ENCODE assay signal across 8 mouse cellular contexts in genomic region chr19:47853951-47854795, GRCm38 (mm10). TPM values are rescaled to one million over a fixed set of nuclear protein-coding genes. Genes with fewer than 3 reads are reported as not detected.
DNase-seq lines count a peak whose midpoint lies in the region; ATAC-seq and TF ChIP-seq lines count a peak whose summit lies in the region.

No protein-coding gene starts in this region.

- ATAC-seq in forebrain, embryonic 13.5 days = peak; percentile 77
- peak; percentile 79 for ATAC-seq in midbrain, embryonic 16.5 days

- H3K4me1 ChIP-seq in kidney, adult 2 months (ENCODE audit: control insufficient read depth, insufficient read depth, low read length) = peaks cover 6% of the 10 kb centered on the region; the same call in 1 of the 2 replicates
- peaks cover 17% of the 10 kb centered on the region for H3K4me1 ChIP-seq in forebrain, embryonic 13.5 days
- H3K4me1 ChIP-seq in midbrain, embryonic 16.5 days (ENCODE audit: control insufficient read depth, insufficient read depth, low read length) = peaks cover 10% of the 10 kb centered on the region

- no peaks in the 10 kb centered on the region for H3K9me3 ChIP-seq in forebrain, embryonic 13.5 days (replicated peaks)
- H3K9me3 ChIP-seq in midbrain, embryonic 16.5 days (replicated peaks; ENCODE audit: control insufficient read depth, low read length, poor library complexity, severe bottlenecking) = no peaks in the 10 kb centered on the region

- no peak for TF ChIP-seq CTCF in kidney, adult 2 months (conservative IDR thresholded peaks at IDR 0.05; ENCODE audit: insufficient read depth, insufficient read length, low read depth, low read length)

- H3K4me2 ChIP-seq in forebrain, embryonic 13.5 days = peak overlapping the region; percentile 97
- H3K4me2 ChIP-seq in midbrain, embryonic 16.5 days (ENCODE audit: low read length) = peak overlapping the region; percentile 95

- H3K9ac ChIP-seq in forebrain, embryonic 13.5 days = peak overlapping the region; percentile 80
- H3K9ac ChIP-seq in midbrain, embryonic 16.5 days (ENCODE audit: low read depth, low read length) = peak overlapping the region; percentile 87

- 18% methylated on average over 13 of the region's 13 CpGs for WGBS in kidney, adult 2 months
- 19% methylated on average over 13 of the region's 13 CpGs for WGBS in forebrain, embryonic 13.5 days
- 14% methylated on average over 13 of the region's 13 CpGs for WGBS in midbrain, embryonic 16.5 days

- 0 out of 2 replicates have a peak overlapping the region, but pooled peaks have one; percentile 8 for H3K27ac ChIP-seq in kidney, adult 2 months (ENCODE audit: insufficient read depth, low read depth, low read length)
- H3K27ac ChIP-seq in forebrain, embryonic 13.5 days = no peak overlapping the region
- peak overlapping the region; percentile 63 for H3K27ac ChIP-seq in midbrain, embryonic 16.5 days (ENCODE audit: low read length)

- peak overlapping the region; percentile 58 for H3K4me3 ChIP-seq in kidney, adult 2 months (ENCODE audit: insufficient read depth, low read depth, low read length)
- H3K4me3 ChIP-seq in forebrain, embryonic 13.5 days = peak overlapping the region; percentile 63
- peak overlapping the region; percentile 79 for H3K4me3 ChIP-seq in midbrain, embryonic 16.5 days (ENCODE audit: low read depth, low read length)

- H3K27me3 ChIP-seq in kidney, adult 2 months (replicated peaks; ENCODE audit: control insufficient read depth, insufficient read depth, low read length) = no peaks in the 10 kb centered on the region
- H3K27me3 ChIP-seq in forebrain, embryonic 13.5 days = peaks cover 7% of the 10 kb centered on the region; the same call in 1 of the 2 replicates
- no peaks in the 10 kb centered on the region for H3K27me3 ChIP-seq in midbrain, embryonic 16.5 days (ENCODE audit: control insufficient read depth, insufficient read depth, low read depth, low read length)

- TF ChIP-seq POLR2A in kidney, adult 2 months (IDR thresholded peaks at IDR 0.05; ENCODE audit: low read depth, low read length) = no peak

- H3K36me3 ChIP-seq in kidney, adult 2 months (ENCODE audit: control insufficient read depth, insufficient read depth, low read length) = no peaks in the 10 kb centered on the region; the same call in 1 of the 2 replicates
- H3K36me3 ChIP-seq in forebrain, embryonic 13.5 days (ENCODE audit: poor library complexity, severe bottlenecking) = 0 out of 2 replicates have a peak, but pooled peaks cover under 1% of the 10 kb centered on the region
- no peaks in the 10 kb centered on the region; the same call in 1 of the 2 replicates for H3K36me3 ChIP-seq in midbrain, embryonic 16.5 days (ENCODE audit: control insufficient read depth, insufficient read depth, low read length)

- no peak for DNase-seq in kidney, adult 2 months
- DNase-seq in kidney, adult 11 months = no peak
- DNase-seq in MN1 (ENCODE audit: low spot score) = peak; percentile 20
- DNase-seq in hindlimb bud, embryonic 11.5 days (ENCODE audit: extremely low spot score, low read depth, low spot score) = peak; percentile 90
- no peak for DNase-seq in cerebellum, adult 8-10 months
- no peak for DNase-seq in right cerebral cortex, postnatal 36 days (ENCODE audit: low spot score in 2 of 2)

RNA-seq across cellular contexts. Expression of gene Gsto1, which starts 0.6 kb away (rescaled TPM):
- polyA plus RNA-seq in kidney, adult 2 months (2012; rRNA removed) = 82.5 and 85.1 TPM in 2 replicates
- 74.9 and 80.3 TPM in 2 replicates for polyA plus RNA-seq in forebrain, embryonic 13.5 days (2015; fragmentation: Nextera tagmentation; extraction: Ambion mirVana)
- 150 and 155 TPM in 2 replicates for polyA plus RNA-seq in midbrain, embryonic 16.5 days (2015; fragmentation: Nextera tagmentation; extraction: Ambion mirVana)

RNA-seq across cellular contexts. Expression of gene Gsto2, which starts 11.2 kb away (rescaled TPM):
- 2.6 and 2.7 TPM in 2 replicates for polyA plus RNA-seq in kidney, adult 2 months (2012; rRNA removed)
- 1.2 and 1.8 TPM in 2 replicates for polyA plus RNA-seq in forebrain, embryonic 13.5 days (2015; fragmentation: Nextera tagmentation; extraction: Ambion mirVana)
- 1.0 and 1.1 TPM in 2 replicates for polyA plus RNA-seq in midbrain, embryonic 16.5 days (2015; fragmentation: Nextera tagmentation; extraction: Ambion mirVana)

Comparison
In these comparisons a context has a peak if more than half of its experiments do, and no peak if none do; other contexts are left out.
1. DNase-seq: peak in MN1 (single experiment) and hindlimb bud, embryonic 11.5 days (single experiment); none in kidney, adult 2 months (single experiment), kidney, adult 11 months (single experiment), cerebellum, adult 8-10 months (single experiment) and right cerebral cortex, postnatal 36 days (0 of 2).
2. Peak in every context shown above with its lines, with median percentiles within 50 percentile points of each other: H3K4me3 ChIP-seq.